Mouse (Mus musculus) spleen, adult 2 months (tissue): ENCODE data around the gene Akr1b10. TPM values are rescaled to one million over a fixed set of nuclear protein-coding genes. Genes with fewer than 3 reads are reported as not detected.

Source experiments
- DNase-seq, 2 experiments: peaks; one replicate each; pipeline versions ENCODE4 v3.0.0 to v3.0.0-alpha.2; 2012 to 2021; ENCODE audit warnings: low spot score in 2 of 2, low read depth in 1 of 2
- H3K27ac ChIP-seq: fragments of 200-500 bp; 2 replicates; pipeline ENCODE4 v1.5.1; 2012; ENCODE audit warnings: low read length, inconsistent platforms; ENCODE audit not compliant: insufficient read depth
- H3K27me3 ChIP-seq: fragments of 200-500 bp; 2 replicates; pipeline ENCODE4 v1.6.1; 2012; ENCODE audit warnings: mild to moderate bottlenecking, moderate library complexity, low read length, inconsistent platforms; ENCODE audit not compliant: control insufficient read depth, insufficient read depth
- H3K36me3 ChIP-seq: fragments of 200-500 bp; 2 replicates; pipeline ENCODE4 v1.6.1; 2012; ENCODE audit warnings: mild to moderate bottlenecking, low read length, inconsistent platforms; ENCODE audit not compliant: control insufficient read depth, insufficient read depth
- H3K4me1 ChIP-seq: fragments of 200-500 bp; 2 replicates; pipeline ENCODE4 v1.6.1; 2011; ENCODE audit warnings: inconsistent platforms; ENCODE audit not compliant: control insufficient read depth, insufficient read depth, insufficient read length
- H3K4me3 ChIP-seq: fragments of 200-500 bp; 2 replicates; pipeline ENCODE4 v1.5.1; 2011; ENCODE audit warnings: mild to moderate bottlenecking, inconsistent platforms; ENCODE audit not compliant: insufficient read depth, insufficient read length; ENCODE audit errors: extremely low read depth
- CTCF ChIP-seq: fragments of 200-500 bp; IDR thresholded peaks from 2 replicates; pipeline ENCODE4 v1.5.1; 2011; ENCODE audit warnings: mild to moderate bottlenecking, inconsistent platforms; ENCODE audit not compliant: insufficient read depth, insufficient read length, insufficient replicate concordance; ENCODE audit errors: extremely low read depth
- POLR2A ChIP-seq: fragments of 200-500 bp; IDR thresholded peaks from 2 replicates; pipeline ENCODE4 v1.6.1; 2011; ENCODE audit warnings: low read depth, low read length, inconsistent platforms
- WGBS: fragments of 180-500 bp; shearing (Covaris S2); methylation state at CpG from one replicate; pipeline ENCODE4 v1.1.7; 2018; 5-methylcytosine and 5-hydroxymethylcytosine counted together
- polyA plus RNA-seq: library from polyadenylated mRNA; depleted of rRNA; stranded (reverse); fragments of >200 nt; gene quantifications from 2 replicates; pipeline ENCODE4 v1.2.3, GENCODE M21; 2012; rRNA removed

Gene Akr1b10
- polyA plus RNA-seq, 1 experiment, result 16.0 TPM

DNA sequence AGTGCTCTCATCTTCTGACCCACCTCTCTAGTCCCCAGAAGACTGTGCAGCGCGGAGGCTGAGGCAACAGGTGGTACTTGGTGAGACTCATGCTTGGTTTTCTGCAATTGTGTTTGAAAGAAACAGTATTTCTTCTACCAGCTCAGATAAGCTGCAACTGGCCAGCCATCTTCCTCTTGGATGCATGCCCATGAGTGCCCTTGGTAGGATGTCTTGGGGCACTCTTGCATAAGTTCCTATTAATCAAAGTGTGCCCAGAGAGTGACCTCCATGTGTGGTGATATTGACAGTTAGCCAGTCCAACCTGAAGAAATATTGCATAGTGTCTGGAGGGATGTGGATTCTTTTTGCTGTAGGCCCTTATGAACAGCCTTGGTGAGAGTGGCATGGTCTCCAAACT is 32.5 kb downstream of the Akr1b10 start:
- 87% methylated on average over 2 of the region's 2 CpGs for WGBS
- no peaks in the 10 kb centered on the region for H3K27me3 ChIP-seq
- H3K27ac ChIP-seq, result no peak overlapping the region
- DNase-seq, result no peak
- TF ChIP-seq CTCF, result no peak
- TF ChIP-seq POLR2A, result no peak
- H3K4me3 ChIP-seq, result no peak overlapping the region
- no peaks in the 10 kb centered on the region for H3K36me3 ChIP-seq
- H3K4me1 ChIP-seq, result no peaks in the 10 kb centered on the region

DNA sequence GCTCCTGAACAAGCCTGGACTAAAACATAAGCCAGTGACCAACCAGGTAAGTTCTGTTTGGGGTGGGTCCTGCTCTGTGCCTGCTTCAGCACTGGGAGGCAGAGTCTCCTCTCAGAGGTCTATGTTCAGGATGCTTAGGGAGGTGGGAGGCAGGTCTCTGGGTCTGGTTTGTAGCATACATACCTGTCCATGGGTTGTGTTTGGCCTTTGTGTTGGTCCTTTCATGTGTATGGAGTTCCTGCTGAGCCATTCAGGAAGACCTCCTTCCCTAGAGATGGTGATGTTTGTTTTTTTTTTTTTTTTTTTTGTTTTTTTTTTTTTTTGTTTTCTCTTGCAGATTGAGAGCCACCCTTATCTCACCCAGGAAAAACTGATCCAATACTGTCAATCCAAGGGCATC is 35.1 kb downstream of the Akr1b10 start:
- no peak for TF ChIP-seq CTCF
- TF ChIP-seq POLR2A, result no peak
- H3K4me1 ChIP-seq, result no peaks in the 10 kb centered on the region
- H3K36me3 ChIP-seq, result no peaks in the 10 kb centered on the region
- H3K27me3 ChIP-seq, result no peaks in the 10 kb centered on the region
- DNase-seq, result no peak
- H3K4me3 ChIP-seq, result no peak overlapping the region
- no peak overlapping the region for H3K27ac ChIP-seq

DNA sequence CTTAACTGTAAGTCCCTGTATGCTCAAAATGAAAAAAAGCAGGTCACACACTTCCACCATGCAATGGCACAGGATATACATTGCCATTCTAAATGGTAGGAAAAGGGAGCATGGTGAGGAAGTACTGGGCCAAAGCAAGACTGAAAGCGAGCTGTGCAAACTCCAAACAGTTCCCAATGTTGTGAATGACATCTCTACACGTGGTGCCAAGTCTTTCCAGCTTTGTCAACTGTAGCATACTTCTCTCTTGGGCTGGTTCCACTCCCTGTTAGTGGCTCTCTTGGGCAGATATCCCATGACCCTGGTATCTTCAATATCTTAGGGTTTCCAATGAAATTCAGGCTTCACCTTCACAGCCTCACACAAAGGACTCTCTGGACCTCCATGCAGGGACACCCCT is 55.0 kb downstream of the Akr1b10 start:
- no peaks in the 10 kb centered on the region for H3K4me1 ChIP-seq
- no peaks in the 10 kb centered on the region for H3K36me3 ChIP-seq
- no peak for TF ChIP-seq CTCF
- no peak for TF ChIP-seq POLR2A
- WGBS, result 73% methylated on average over 2 of the region's 2 CpGs
- no peak overlapping the region for H3K4me3 ChIP-seq
- DNase-seq, result no peak
- H3K27ac ChIP-seq, result no peak overlapping the region
- no peaks in the 10 kb centered on the region for H3K27me3 ChIP-seq

DNA sequence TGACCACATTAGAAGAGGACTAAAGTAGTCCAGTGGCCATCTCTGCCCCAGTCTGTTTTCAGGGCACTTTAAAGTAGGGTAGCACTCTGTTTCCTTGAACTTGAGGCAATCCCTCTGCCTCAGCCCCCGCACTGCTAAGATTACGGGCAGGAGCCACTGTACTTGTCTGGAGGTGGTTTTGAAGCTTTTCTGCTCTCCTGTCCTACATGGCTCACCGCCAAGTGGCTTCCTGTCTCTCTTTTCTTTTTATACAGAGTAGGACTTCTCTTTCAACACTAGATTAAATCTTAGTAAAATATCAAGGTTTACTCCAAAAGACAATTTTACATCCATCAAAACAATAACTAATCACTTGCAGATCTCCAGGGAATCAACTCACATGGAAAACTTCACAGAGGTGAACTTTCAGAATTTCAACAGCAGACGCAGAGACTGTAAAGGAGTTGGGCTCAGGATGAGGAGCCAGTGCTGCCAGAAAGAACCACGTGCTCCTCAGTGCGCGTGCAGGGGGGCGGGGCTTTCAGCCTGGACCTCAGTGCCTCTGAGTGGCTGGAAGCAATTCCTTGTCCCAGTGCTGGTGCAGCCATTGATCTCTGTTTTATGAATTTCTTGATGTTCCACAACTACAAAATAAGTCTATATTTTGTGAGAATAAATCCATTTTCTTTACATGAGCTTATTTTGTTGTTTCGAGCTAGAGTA is 57.7 kb downstream of the Akr1b10 start:
- H3K4me1 ChIP-seq, result no peaks in the 10 kb centered on the region
- H3K4me3 ChIP-seq, result no peak overlapping the region
- no peak for DNase-seq
- WGBS, result 61% methylated on average over 9 of the region's 9 CpGs
- H3K27me3 ChIP-seq, result no peaks in the 10 kb centered on the region
- no peak overlapping the region for H3K27ac ChIP-seq
- TF ChIP-seq CTCF (no peak), POLR2A (no peak)
- H3K36me3 ChIP-seq, result no peaks in the 10 kb centered on the region

DNA sequence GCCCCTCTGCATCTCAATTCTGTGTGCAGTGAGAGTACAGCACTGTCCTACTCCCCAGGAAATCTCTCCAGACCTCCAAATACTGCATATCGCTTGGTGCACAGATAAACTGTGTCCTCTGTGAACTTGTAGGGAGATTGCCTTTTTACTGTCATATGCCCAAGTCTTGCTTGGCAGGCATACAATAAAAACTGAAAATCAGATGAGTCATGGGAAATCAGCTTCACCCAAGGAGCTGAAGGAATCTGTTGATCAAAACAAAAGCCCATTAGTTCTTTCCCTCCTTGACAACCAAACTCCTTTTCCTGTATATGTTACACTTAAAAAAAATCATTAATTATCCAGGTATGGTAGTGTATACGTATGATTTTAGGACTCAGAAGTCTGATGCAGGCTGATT is 59.8 kb downstream of the Akr1b10 start:
- Histone ChIP-seq H3K27ac (no peak overlapping the region), H3K4me1 (no peaks in the 10 kb centered on the region), H3K27me3 (no peaks in the 10 kb centered on the region), H3K4me3 (no peak overlapping the region), H3K36me3 (no peaks in the 10 kb centered on the region)
- TF ChIP-seq POLR2A (no peak), CTCF (no peak)
- WGBS, result 77% methylated on average over 2 of the region's 2 CpGs
- DNase-seq, result no peak

Other genes with a start within 250 kb of the Akr1b10 start
- 11.5 and 12.2 TPM in 2 replicates for gene Slc35b4, start 207.1 kb upstream of the Akr1b10 start, polyA plus RNA-seq
- gene Akr1b3, start 66.7 kb upstream of the Akr1b10 start, polyA plus RNA-seq, result 96.8 and 105 TPM in 2 replicates
- 2.3 and 3.0 TPM in 2 replicates for gene Akr1b8, start 30.1 kb upstream of the Akr1b10 start, polyA plus RNA-seq
- 1.4 TPM in 2 replicates for gene Akr1b7, start 28.1 kb downstream of the Akr1b10 start, polyA plus RNA-seq
- gene Bpgm, start 92.0 kb downstream of the Akr1b10 start, polyA plus RNA-seq, result 70.6 and 158 TPM in 2 replicates
- 6.9 and 8.0 TPM in 2 replicates for gene Cald1, start 214.3 kb downstream of the Akr1b10 start, polyA plus RNA-seq